Mouse (Mus musculus): Measurements from ENCODE around the gene Sde2.
"Not testable (repeated sequence)": the region's sequence is repeated elsewhere in the genome, so short reads cannot be mapped to it uniquely, and the experiment has no call there.

The Sde2 gene

GRCm38 (mm10) chr1:180835273-180836015 lies 15.5 kb upstream of the Sde2 start:
- no peak for DNase-seq

DNA sequence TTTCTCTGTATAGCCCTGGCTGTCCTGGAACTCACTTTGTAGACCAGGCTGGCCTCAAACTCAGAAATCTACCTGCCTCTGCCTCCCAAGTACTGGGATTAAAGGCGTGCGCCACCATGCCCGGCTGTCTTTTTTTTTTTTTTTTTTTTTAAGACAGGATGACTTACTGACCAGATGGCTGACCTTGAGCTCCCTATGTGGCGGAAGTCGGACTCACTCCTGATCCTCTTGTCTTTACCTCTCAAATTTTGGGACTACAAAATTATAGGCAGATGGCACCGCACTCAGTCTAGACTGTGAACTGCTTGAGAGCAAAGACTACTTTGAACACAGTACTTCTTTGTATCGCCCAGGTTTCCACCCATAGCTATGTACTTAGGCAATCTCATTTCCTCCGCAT lies 14.5 kb upstream of the Sde2 start:
- not testable (repeated sequence) for DNase-seq

DNA sequence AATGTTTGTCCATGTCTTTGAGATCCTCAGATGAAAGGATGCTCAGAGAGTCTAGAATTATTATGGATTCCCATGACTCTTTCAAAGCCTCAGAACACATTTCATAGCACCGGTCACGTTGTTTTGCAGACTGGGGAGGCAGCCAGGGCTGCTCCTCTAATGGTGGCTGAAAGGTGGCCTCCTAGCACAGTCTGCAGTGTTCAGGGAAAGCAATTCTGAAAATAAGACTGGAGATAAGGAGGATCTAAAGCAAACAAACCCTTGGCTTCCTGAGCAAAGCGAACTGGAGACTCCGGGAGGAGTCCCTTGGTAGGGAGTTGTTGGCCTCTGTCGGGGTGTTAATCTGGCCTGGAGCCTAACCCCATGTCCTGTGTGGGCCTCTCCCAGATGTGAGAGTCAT lies 13.7 kb upstream of the Sde2 start:
- DNase-seq = no peak

- no peak for DNase-seq
Measured at GRCm38 (mm10) chr1:180838014-180838413, 12.9 kb upstream of the Sde2 start.

DNA sequence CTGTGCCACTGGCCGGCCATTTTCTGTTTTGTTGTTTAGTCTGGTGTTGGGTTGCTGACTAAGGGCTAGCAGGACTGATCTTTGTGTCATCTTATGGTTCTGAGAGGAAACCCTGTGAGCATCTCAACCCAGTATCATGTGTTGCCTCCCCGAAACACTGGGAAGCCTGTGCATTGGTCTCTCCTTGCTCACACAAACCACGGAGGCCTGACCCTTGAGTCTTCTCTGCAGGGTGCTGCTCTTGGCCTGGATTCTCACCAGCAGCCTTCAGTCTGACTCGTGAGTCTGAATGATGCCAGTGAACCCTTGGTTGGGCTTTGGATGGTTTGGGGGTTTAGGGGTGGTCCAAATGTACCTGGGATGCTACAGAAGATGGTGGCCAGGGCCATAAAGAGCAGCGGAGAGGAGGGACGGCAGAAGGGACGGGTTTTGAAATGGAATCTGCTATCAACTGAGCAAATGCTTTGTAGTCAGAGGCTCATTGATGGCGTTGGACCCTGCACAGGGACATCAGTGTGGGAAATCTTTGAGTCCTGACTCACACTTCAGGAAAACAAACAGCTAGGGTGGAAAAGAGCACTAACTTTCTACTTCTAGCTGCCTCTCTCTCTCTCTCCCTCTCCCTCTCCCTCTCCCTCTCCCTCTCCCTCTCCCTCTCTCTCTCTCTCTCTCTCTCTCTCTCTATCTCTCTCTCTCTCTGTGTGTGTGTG lies 11.6 kb upstream of the Sde2 start:
- no peak for DNase-seq

GRCm38 (mm10) chr1:180841561-180842300 lies 9.2 kb upstream of the Sde2 start:
- no peak for DNase-seq

GRCm38 (mm10) chr1:180848114-180848510 lies 2.8 kb upstream of the Sde2 start:
- DNase-seq = peak; percentile 78 to 86

- peak; percentile 43 to 45 for DNase-seq
Measured at GRCm38 (mm10) chr1:180848511-180849241, 2.3 kb upstream of the Sde2 start.

GRCm38 (mm10) chr1:180849701-180850301 lies 1.1 kb upstream of the Sde2 start:
- peak in 1 of 2 experiments; percentile 16 for DNase-seq

- DNase-seq = no peak
Measured at GRCm38 (mm10) chr1:180858763-180859162, 7.8 kb downstream of the Sde2 start.

DNA sequence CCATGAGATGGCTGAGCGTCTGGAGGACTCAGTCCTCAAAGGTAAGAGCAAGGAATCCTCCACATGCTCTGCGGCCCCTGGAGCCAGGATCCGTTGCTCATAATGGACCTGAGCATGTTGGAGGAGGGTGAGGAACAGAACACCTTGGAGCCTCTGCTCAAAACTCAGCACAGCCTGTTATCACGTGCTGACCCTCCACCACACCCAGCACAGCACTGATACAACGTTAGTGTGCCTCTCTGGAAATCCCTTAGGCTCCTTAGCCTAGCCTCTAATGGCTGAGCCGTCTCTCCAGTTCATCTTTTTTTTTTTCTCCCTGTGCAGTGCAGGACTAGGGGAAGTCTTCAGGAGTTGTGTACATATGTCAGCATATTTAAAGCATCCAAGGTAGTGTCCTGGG lies 9.1 kb downstream of the Sde2 start:
- no peak for DNase-seq

DNA sequence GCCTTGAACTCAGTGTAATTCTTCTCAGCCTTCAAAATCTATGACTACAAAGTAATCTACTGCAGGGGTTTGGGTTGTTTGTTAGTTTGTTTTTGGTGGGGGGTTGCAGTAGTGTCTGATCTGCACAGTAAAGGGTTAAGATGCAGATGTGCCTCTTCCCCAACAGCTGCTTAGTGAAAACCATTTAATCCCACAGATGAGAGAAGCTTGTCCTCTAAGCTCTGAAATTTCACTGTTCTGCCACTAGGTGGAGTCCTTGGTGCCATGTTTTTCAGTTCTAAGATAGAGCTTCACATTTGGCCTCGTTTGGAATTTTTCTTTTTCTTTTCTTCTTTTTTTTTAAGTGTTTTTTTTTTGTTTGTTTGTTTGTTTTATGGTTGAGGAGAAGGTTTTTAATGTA lies 12.7 kb downstream of the Sde2 start:
- no peak for DNase-seq

DNA sequence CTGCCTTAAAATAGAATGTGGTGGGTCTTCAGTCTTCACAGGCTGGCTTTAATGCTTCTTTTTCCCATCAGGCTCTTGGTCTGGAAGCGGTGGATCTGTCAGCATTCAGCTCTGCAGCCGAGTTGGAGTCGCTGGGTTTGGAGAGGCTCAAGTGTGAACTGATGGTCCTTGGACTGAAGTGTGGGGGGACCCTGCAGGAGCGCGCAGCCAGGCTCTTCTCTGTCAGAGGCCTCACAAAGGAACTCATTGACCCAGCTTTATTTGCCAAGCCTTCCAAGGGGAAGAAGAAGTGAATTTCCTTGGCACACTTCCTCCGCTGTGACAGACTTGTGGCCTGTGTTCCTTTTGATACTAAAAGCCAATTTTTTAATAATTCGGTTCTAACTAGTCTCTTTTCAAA lies 15.1 kb downstream of the Sde2 start:
- DNase-seq = no peak

DNA sequence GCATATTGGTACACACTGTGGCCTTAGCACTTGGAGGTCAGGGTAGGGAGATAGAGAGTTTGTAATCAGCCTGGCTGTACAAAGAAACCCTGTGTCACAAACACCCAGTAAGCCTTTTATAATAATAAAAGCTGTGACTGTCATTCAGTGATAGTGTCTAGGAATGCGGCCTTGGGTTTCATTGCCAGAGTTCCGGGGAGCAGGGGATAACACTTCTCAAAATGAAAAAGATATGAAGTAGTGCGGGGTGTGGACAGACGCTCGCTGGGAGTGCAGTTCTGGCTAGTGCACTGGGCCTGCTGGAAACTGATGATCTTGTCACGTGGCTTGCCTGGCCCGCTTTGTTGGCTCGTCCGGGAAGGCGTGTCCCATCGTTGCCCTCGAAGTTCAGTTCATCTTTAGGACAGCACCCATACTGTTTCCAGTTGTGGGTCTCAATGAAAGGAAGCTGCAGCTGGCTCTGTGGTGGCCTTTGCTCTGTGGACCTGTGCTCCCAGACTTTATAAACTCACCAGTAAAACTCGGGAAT lies 19.3 kb downstream of the Sde2 start:
- no peak for DNase-seq

- DNase-seq = peak in 1 of 2 experiments; percentile 41
Measured at GRCm38 (mm10) chr1:180873861-180874484, 23.0 kb downstream of the Sde2 start.

DNA sequence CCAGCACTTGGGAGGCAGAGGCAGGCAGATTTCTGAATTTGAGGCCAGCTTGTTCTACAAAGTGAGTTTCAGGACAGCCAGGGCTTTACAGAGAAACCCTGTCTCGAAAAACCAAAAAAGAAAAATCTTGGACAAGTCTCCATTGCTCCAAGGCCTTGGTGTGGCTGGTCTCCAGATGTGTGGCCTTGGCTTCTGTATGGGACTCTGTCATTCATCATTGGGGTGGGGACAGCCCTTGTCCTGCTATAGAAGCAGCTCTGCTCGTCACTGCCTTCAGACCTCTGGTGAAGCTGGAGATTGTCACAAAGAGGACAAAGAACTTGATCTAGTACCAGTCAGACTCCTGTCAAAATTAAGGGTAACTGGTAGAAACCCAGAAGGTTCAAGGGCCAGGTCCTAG lies 23.7 kb downstream of the Sde2 start:
- DNase-seq = no peak

- DNase-seq = no peak
Measured at GRCm38 (mm10) chr1:180875126-180875525, 24.2 kb downstream of the Sde2 start.

GRCm38 (mm10) chr1:180877466-180877865 lies 26.5 kb downstream of the Sde2 start:
- DNase-seq = no peak

- DNase-seq = no peak
Measured at GRCm38 (mm10) chr1:180881768-180882167, 30.8 kb downstream of the Sde2 start.

- no peak for DNase-seq
Measured at GRCm38 (mm10) chr1:180883731-180884130, 32.8 kb downstream of the Sde2 start.

DNA sequence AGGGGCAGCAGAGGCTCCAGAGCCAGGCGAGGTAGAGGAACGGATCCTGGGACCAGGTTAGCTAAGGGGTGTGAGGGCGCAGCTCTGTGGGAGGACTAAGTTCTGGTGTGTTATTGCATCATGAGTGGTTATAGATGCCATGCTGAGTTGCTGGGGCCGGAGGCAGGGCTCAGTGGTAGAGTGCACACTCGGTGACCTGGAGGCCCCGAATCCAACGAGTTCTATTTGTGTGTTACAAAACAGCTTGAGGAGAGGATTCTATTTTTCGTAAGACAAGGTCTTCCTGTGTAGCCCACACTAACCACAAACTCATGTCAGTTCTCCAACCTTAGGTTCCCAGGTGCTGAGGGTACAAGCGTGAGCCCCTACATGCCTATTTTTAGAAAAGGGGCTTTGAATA lies 33.6 kb downstream of the Sde2 start:
- no peak for DNase-seq

GRCm38 (mm10) chr1:180888556-180889042 lies 37.7 kb downstream of the Sde2 start:
- peak; percentile 68 to 77 for DNase-seq
